Mouse (Mus musculus) E14TG2a.4 (cell line): ENCODE measurements at regions not wholly inside any gene's neighbourhood (a gene's known extent, or its start where the extent isn't known, plus 50 kb on each side); places are given as distances from the start of the nearest gene placed in this dataset.
A peak's percentile ranks its signal among the peaks of the same experiment; 100 is the strongest.

ENCODE experiments used
- H3K27me3 ChIP-seq: 2 replicates; pipeline ENCODE4 v1.6.1; 2014; ENCODE audit warnings: low read length, control low read depth; ENCODE audit not compliant: insufficient read depth
- H3K36me3 ChIP-seq: 2 replicates; pipeline ENCODE4 v1.6.1; 2014; ENCODE audit warnings: low read length, control low read depth; ENCODE audit not compliant: insufficient read depth
- H3K4me1 ChIP-seq: replicated peaks from 2 replicates; pipeline ENCODE4 v1.6.1; 2014; ENCODE audit warnings: low read depth, low read length, control low read depth
- H3K4me3 ChIP-seq: replicated peaks from 2 replicates; pipeline ENCODE4 v1.5.1; 2014; ENCODE audit warnings: mild to moderate bottlenecking, low read length
- H3K9me3 ChIP-seq: 2 replicates; pipeline ENCODE4 v1.6.1; 2014; ENCODE audit warnings: low read length, control low read depth
- CTCF ChIP-seq: conservative IDR thresholded peaks from 2 replicates; pipeline ENCODE4 v1.5.1; 2014; ENCODE audit warnings: low read length
- NANOG ChIP-seq: IDR thresholded peaks from 2 replicates; pipeline ENCODE4 v1.6.1; 2014; ENCODE audit warnings: borderline replicate concordance, low read length, mixed read lengths
- POU5F1 ChIP-seq: IDR thresholded peaks from 2 replicates; pipeline ENCODE4 v1.6.1; 2014; ENCODE audit warnings: low read length, borderline replicate concordance

DNA sequence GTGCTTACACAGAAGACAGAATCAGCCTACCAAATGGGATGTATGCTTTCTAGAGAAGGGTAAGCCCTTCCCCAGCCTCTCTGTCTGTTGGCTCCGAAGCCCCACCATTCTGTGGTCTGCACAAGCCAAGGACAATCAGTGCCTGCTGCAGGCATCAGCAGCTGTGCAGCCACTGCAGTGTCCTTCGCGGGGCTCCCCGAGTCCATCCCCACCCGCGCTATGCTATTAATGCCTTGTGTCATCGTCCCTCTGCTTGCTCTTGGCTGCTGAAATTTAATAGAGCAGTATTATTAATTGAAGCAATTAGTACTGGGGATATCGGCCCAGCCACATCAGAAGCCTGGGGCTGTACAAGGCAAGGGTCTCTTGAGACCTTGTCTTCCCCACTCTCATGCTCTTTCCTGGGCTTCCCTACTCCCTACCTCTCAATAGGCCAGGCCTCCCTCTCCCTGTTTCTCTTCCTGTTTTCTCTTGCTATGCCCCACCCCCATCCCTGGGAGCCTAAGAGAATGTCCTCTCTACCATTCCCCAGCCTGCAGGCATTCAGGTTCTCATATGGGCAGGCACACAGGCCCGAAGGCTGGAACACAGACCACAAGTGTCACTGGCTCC, 65.4 kb upstream of the Calm2 start:
- TF ChIP-seq POU5F1 (no peak), CTCF (no peak), NANOG (no peak)
- peaks cover 7% of the 10 kb centered on the region; the same call in 1 of the 2 replicates for H3K27me3 ChIP-seq
- peak overlapping the region; percentile 17 for H3K4me3 ChIP-seq
- peaks cover 42% of the 10 kb centered on the region for H3K4me1 ChIP-seq
- H3K9me3 ChIP-seq, result no peaks in the 10 kb centered on the region
- no peaks in the 10 kb centered on the region for H3K36me3 ChIP-seq

DNA sequence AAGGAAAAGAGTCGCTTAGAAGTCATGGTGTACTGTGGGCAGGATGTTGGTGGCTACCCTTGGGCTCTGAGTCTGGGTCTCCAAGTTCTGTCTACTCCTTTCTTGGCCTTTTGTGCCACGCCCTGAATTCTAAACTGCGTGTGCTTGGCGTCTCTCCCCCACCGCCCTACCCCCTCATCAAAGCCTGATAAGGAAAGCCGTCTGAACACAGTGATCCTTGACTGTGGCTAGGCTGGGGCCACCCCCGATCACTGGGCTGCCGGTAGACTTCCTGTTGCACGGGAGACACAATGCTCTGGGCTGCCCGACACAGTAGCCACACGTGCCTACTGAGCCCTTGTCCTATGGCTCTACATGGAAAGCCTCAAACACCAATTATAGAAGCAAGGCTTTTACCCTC, 67.1 kb upstream of the Calm2 start:
- H3K9me3 ChIP-seq, result no peaks in the 10 kb centered on the region
- TF ChIP-seq NANOG (no peak), CTCF (no peak), POU5F1 (no peak)
- peaks cover 50% of the 10 kb centered on the region for H3K4me1 ChIP-seq
- H3K27me3 ChIP-seq, result peaks cover 4% of the 10 kb centered on the region; the same call in 1 of the 2 replicates
- peak overlapping the region; percentile 39 for H3K4me3 ChIP-seq
- no peaks in the 10 kb centered on the region for H3K36me3 ChIP-seq

DNA sequence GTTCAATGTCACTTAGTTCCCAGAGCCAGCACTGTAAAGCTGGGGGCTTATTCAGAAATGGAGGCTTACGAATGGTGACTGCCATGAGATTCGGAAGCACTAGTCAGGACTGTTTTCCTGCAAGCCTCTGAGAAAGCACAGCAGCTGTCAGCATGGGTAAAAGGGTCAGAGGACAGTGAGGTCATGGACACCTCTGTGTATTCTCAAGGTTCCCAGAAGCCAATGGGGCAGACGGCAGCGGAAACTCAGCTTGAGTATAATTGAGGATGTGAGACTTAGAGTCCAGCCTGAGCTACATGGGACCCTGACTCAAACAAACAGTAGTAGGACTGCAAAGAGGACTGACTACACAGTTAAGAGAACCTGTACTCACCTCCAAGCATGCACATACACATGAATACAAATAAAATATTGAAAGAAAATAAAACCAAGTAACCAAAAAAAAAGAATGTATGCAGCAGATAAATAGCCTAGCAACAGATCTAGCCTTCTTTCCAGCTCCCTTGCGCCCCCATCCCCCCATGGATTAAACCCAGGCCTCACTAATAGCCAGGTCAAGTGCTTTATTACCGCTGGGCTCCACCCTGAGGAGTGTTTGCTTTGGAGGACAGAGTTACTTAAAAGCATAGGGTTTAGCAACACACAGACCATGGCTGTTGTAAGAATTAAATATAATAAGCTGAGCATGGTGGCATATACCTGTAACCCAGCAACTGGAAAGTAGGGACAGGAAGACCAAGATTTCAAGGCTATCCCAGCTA, 67.8 kb upstream of the Calm2 start:
- H3K4me3 ChIP-seq, result peak overlapping the region; percentile 39; the same call in 1 of the 2 replicates
- H3K4me1 ChIP-seq, result peaks cover 50% of the 10 kb centered on the region
- H3K27me3 ChIP-seq, result peaks cover 2% of the 10 kb centered on the region
- no peaks in the 10 kb centered on the region for H3K36me3 ChIP-seq
- H3K9me3 ChIP-seq, result no peaks in the 10 kb centered on the region
- TF ChIP-seq NANOG, result no peak
- TF ChIP-seq POU5F1, result no peak
- no peak for TF ChIP-seq CTCF

DNA sequence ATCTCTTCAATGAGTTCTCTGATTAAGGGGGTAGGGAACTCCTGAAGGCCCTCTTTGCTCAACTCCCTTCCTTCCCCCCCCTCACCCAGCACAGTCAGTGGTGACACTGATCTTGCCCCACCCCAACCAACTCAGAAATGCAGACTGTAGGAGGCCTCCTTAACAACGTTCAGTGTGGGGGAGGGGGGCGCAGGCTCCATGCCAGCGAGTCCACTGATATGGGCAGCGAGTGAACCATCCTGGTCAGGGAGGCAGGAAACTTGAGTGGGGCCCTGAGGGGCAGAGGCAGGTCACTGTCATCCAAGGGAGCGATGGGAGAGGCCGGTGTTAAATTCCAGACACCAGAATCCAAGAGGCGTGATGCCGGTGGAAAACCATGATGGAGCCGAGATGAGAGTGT, 70.5 kb upstream of the Calm2 start:
- Histone ChIP-seq H3K27me3 (peaks cover 7% of the 10 kb centered on the region), H3K4me3 (no peak overlapping the region), H3K9me3 (no peaks in the 10 kb centered on the region), H3K36me3 (no peaks in the 10 kb centered on the region), H3K4me1 (peaks cover 50% of the 10 kb centered on the region)
- TF ChIP-seq POU5F1 (no peak), NANOG (no peak), CTCF (no peak)

DNA sequence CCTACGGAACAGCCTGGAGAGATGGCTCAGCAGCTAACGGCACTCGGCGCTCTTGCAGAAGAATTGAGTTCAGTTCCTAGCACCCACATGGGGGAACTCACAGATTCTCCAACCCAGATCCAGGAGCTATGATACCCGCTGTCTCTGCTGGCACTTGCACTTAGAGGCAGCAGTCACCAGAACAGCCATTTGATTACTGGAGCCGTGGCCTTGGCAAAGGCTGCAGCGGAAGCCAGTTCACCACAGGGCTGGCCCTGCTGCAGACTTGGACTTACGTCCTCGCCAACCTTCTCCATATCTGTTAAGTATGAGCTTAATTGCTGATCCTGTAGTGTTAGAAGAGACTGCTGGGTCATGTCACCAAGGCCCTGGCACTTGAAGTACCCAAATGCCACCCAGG, 72.7 kb upstream of the Calm2 start:
- TF ChIP-seq NANOG (no peak), POU5F1 (no peak), CTCF (no peak)
- Histone ChIP-seq H3K4me1 (peaks cover 48% of the 10 kb centered on the region), H3K36me3 (no peaks in the 10 kb centered on the region), H3K27me3 (peaks cover 7% of the 10 kb centered on the region), H3K4me3 (no peak overlapping the region), H3K9me3 (no peaks in the 10 kb centered on the region)

DNA sequence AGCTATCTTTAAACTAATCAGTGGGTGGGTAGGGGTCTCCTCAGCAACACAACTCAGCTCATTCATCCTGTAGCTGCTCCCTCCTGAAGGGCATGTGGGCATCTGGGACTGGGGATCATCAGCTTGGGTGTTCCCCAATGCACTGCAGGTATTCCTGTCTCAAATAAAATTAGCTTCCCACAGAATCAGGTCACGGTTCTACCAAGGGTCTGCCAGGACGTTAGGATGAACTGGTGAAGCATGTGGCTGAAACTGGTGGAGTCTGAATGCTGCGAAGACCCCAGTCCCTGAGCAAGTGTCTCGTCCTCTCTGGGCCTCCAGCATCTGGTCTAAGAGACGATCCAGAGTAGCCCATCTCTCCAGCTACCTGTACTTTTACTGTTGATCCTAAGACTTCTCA, 74.1 kb upstream of the Calm2 start:
- Histone ChIP-seq H3K27me3 (peaks cover 7% of the 10 kb centered on the region), H3K4me3 (no peak overlapping the region), H3K36me3 (no peaks in the 10 kb centered on the region), H3K4me1 (peaks cover 47% of the 10 kb centered on the region), H3K9me3 (no peaks in the 10 kb centered on the region)
- TF ChIP-seq NANOG (no peak), CTCF (no peak), POU5F1 (no peak)

DNA sequence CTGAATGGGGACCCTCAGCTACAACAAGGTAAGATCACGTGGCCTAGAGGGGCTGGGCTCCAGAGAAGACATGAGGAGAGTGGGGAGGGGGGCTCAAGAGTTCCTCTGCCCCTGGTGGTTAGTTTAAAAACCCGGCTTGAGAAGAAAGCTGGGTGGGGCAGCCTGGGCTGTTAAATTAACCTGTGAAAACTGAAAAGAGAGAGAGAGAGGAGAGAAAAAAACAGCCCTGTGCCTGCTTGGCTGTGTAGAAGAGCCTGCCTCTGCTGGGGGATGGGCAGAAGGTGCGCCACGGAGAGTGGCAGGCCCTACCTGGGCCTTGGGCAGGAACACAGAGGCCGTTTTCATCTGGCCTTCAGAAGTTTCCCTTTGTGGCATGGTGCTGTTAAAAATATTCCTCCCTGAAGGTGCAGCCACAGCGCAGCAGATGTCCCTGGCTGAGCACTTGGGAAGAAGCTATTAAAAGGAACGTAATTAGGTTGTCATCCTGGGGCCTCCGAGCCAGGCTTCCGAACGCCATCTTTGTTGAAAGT, 75.0 kb upstream of the Calm2 start:
- H3K9me3 ChIP-seq, result no peaks in the 10 kb centered on the region
- peaks cover 50% of the 10 kb centered on the region for H3K4me1 ChIP-seq
- peaks cover 7% of the 10 kb centered on the region for H3K27me3 ChIP-seq
- TF ChIP-seq NANOG, result no peak
- peak; percentile 15; the same call in 1 of the 2 replicates for TF ChIP-seq CTCF
- H3K36me3 ChIP-seq, result no peaks in the 10 kb centered on the region
- peak overlapping the region; percentile 56 for H3K4me3 ChIP-seq

DNA sequence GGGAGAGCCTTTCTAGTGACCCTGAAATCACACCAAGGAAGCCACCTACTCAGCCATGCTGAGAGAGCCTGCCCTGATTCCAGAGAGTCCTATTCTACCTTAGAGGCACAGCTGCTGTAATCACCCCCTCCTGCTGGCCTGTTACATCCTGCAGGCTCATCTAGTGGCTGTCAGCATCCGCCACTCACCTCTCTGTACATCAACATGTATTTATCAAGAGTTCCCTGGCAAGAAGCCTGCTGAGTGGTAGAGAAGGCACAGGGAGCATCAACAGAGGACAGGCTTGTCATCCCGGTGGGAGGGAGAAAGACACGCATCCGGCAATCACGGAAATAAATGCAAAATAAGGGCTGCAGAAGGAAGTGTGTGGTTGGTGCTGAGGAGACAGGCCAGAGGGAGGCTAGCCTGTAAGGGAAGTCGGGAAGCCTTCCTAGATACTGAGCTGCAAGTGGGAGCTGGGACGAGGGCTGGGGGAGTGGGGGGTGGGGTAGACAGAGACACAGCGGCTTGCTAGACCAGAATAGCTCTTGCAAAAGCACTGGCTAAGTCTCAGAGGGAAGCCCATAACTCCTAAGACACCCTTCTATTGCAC, 75.9 kb upstream of the Calm2 start:
- no peaks in the 10 kb centered on the region for H3K36me3 ChIP-seq
- no peaks in the 10 kb centered on the region for H3K9me3 ChIP-seq
- H3K27me3 ChIP-seq, result peaks cover 7% of the 10 kb centered on the region
- no peak for TF ChIP-seq NANOG
- TF ChIP-seq POU5F1, result no peak
- TF ChIP-seq CTCF, result no peak
- H3K4me1 ChIP-seq, result peaks cover 45% of the 10 kb centered on the region
- H3K4me3 ChIP-seq, result peak overlapping the region; percentile 56
